Mouse (Mus musculus) spleen, adult 2 months (tissue): ENCODE measurements around the gene Tm6sf2.

Source experiments
- CTCF ChIP-seq: fragments of 200-500 bp; IDR thresholded peaks from 2 replicates; pipeline ENCODE4 v1.5.1; 2011; ENCODE audit warnings: mild to moderate bottlenecking, inconsistent platforms; ENCODE audit not compliant: insufficient read depth, insufficient read length, insufficient replicate concordance; ENCODE audit errors: extremely low read depth
- POLR2A ChIP-seq: fragments of 200-500 bp; IDR thresholded peaks from 2 replicates; pipeline ENCODE4 v1.6.1; 2011; ENCODE audit warnings: low read depth, low read length, inconsistent platforms

DNA sequence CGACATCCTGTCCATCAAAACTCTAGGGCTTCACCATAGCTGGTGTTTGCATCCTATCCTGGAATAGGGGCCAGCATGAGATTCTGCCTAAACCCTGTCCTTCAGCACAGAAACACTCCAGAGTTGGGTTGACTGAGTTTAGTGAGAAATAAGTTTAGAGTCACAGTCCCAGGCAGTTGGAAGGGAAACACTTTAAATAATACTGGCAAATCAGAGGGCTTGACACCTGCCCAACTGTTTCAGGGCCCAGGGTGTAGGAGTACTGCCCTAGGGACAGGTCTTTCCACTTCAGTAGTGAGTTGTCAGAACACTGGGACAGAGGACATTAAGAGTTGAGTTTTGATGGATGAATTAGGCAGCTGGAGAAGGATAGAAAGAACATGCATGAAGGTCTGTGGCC, 13.4 kb downstream of the Tm6sf2 start:
- TF ChIP-seq POLR2A (no peak), CTCF (no peak)
